Mouse (Mus musculus) naive thymus-derived CD4-positive, alpha-beta T cell, adult 2 months (primary cell): ENCODE results near the gene Olfr9.
A peak's percentile ranks its signal among the peaks of the same experiment; 100 is the strongest.
"Not testable (repeated sequence)": the region's sequence is repeated elsewhere in the genome, so short reads cannot be mapped to it uniquely, and the experiment has no call there.

Experiments used
- DNase-seq: peaks from one replicate; pipeline ENCODE4 v3.0.0-alpha.2; 2011; ENCODE audit warnings: low read depth

The Olfr9 gene

DNA sequence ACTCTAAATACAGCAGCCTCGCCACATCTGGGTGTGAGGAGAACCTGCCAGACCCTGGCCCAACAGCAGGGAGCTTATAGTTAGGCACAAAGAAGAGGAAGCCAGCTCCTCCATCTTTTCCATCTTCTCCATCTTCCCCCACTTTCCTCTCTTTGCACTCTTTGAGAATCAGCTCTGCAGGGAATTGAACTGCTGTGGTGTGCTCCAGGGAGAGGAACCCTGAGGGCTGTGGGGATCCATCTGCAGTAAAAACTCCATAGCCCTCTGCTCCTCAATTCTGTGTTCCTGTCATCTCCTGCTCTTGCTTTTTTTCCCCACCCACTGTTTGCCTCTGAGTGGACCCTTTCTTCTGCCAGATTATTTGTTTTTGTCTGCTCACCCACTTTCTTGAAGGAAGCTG lies at the start of gene Olfr9:
Gene Olfr9, plus strand, starts transcription at position 301 of the 400 bp plus-strand sequence.
- not testable (repeated sequence) for DNase-seq

DNA sequence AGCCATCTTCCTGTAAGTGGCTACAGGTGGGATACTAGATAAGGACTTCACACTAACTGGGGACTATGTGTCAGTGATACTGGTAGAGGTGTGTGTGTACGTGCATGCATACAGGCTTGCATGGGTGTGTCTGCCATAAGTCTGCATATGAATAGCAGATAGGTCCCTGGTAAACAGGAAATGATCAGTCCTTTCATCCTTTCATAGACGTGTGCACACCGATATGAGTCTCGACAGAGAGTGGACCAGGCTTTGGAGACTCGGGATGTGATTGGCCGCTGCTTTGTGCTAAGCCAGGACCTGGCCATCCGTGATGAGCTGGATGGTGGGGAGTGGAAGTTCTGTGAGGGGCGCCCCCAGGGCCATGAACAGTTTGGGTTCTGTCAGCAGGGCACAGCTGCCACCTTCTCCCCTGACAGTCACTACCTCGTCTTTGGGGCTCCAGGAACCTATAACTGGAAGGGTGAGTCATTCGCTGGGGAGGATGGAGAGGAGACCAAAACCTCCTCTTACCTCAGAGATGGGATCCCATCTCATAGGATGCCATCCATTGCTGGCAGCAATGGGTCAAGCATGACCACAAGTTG lies 48.7 kb upstream of the Olfr9 start:
- DNase-seq: peak; percentile 66

- DNase-seq: peak; percentile 59
Observed at GRCm38 (mm10) chr10:128945675-128946074, 43.6 kb upstream of the Olfr9 start.

- DNase-seq: no peak
Observed at GRCm38 (mm10) chr10:128947496-128947895, 41.7 kb upstream of the Olfr9 start.

DNA sequence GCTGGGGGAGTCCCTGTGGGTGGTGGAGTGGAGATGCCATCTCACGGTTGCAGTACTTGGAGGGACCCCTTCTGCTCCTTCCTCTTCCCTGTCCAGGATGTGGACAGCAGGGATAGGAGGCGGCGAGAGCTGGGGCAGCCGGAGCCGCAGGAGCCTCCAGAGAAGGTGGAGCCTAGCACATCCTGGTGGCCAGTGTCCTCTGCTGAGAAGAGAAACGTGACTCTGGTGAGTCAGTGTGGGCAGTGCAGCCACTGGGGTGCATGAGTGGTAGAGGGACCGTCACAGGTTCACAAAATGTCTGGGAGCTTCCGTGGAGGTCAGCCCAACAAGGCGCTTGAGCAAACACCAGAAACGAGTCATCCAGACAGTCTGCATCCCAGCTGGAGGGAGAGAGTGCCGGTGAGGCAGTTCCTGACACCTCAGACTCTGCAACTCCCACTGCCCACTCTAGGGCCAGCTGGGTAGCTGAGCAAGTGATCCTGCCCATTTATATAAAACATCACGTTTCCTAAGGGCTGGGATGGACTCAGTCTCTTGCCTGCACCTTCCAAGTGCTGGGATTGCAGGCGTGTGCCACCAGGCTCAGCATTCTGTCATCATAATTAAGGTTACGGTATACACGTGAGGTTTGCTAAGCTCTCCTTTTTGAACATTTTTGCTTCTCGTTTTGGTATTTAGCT lies 38.9 kb upstream of the Olfr9 start:
- DNase-seq: no peak

DNA sequence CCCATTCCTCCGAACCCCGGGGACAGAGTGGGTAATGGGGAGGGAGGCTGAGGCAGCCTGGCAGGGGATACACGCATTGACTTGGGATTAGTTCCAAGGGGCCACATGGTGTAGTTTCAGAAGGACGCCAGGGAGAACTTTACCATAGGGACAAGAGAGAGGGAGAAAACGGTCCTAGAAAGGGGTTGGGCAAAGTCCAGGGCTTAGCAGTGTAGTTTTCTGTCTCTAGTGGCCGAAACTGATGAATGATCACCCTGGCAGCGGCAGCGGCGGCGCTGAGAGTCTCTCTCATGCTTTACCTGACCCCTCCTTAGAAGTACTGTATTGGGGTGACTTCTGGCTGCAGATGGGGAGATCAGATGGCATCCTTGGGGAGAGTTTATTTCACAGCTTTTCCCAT lies 30.9 kb upstream of the Olfr9 start:
- DNase-seq: no peak

GRCm38 (mm10) chr10:128960142-128960541 lies 29.1 kb upstream of the Olfr9 start:
- DNase-seq: no peak

- no peak for DNase-seq
Observed at GRCm38 (mm10) chr10:128960590-128961584, 28.3 kb upstream of the Olfr9 start, which contains the start of gene Mettl7b. Gene Mettl7b, minus strand, starts transcription at chr10:128960988.

DNA sequence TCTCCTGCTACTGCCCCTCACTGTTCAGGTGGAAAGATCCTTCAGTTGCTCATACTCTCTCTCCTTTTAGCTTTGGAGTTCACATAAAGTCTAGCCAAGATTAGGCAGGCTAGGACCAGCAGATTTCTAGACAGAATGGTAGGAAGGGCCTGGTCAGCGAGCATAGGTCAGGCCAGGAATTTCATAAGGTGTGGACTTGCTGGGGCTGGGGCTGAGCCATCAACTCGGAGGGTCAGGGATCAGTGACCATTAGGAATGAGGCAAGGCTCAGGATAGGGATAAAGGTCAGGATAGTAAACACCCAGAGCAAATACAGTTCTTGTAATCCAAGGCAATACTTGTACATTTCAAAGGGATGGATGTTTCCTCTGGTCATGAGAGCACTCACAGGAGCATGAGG lies 24.3 kb upstream of the Olfr9 start:
- DNase-seq: no peak

DNA sequence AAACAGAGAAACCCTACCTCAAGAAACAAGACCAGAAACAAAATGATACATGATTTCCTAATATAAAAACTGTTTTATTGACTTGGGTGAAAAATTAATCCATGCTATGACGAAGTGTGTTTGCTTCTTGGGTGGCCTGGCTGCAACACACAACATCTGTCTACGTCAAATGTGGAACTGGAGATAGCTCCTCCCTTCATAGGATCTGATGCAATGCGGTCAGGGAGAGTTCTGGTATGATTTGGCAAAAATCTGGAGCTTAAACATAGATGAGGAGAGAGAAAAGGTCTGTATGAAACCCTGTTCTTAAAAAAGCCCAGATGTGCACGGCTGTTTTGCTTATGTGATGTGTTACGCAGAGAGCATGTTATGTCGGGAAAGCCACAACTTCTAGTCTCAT lies 23.4 kb upstream of the Olfr9 start:
- DNase-seq: no peak

DNA sequence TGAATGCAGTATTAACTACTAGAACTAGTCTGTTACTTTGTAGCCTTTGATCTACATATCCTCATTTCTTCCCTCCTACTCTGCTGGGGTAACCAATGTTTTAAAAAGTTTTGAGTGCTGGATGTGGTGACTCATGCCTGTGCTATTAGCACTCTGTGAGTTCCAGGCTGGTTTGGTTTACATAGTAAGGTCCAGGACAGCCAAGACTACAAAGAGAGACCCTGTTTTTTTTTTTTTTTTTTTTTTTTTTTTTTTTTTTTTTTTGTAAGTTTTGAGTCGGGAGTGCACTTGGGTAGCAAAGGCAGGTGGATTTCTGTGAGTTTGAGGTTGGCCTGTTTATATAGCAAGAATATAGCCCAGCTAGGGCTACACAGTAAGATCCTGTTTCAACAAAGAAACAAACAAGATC lies 20.9 kb upstream of the Olfr9 start:
- DNase-seq: no peak

DNA sequence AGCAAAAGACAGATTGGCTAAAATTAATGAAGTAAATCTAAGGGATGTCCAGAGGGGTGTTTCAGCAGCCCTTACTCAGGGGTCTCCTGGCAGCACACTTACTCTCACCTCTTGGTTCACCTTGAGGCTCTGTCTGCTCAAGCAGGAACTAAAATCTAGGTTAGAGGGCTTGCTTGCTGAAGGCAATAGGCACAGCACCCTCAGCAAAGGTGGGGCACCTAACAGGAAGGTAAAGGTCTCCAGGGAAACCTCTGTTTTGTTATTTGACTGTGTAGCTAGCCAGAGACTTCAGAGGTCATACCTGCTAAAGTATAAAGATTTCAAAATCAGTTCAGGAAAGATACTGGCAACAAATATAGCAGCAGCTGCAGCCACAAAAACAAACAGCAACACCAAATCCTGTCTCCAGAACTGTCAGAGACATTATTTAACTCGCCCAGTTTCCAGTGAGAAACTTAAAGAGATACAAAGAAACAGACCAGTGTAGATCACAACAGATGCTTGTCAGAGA lies 18.4 kb upstream of the Olfr9 start:
- DNase-seq: no peak

- DNase-seq: no peak
Observed at GRCm38 (mm10) chr10:128972841-128973240, 16.4 kb upstream of the Olfr9 start.

DNA sequence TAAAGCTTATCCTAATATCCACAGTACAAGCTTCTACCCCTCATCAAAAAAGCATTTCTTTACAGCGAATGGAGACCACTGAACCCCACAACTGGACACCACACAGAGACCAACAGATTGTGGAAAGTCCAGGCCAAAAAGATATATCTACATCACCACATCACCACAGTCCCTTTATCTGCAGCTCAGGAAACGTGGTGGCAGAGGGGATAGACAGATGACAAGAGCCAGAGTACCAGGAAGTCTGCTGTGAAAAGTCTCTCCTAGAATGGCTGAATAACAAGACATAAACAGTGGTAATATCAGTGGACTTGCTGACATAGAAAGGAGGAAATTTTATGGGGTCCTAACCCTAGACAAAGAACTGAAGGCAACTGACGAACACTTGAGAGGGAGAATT lies 12.8 kb upstream of the Olfr9 start:
- no peak for DNase-seq

DNA sequence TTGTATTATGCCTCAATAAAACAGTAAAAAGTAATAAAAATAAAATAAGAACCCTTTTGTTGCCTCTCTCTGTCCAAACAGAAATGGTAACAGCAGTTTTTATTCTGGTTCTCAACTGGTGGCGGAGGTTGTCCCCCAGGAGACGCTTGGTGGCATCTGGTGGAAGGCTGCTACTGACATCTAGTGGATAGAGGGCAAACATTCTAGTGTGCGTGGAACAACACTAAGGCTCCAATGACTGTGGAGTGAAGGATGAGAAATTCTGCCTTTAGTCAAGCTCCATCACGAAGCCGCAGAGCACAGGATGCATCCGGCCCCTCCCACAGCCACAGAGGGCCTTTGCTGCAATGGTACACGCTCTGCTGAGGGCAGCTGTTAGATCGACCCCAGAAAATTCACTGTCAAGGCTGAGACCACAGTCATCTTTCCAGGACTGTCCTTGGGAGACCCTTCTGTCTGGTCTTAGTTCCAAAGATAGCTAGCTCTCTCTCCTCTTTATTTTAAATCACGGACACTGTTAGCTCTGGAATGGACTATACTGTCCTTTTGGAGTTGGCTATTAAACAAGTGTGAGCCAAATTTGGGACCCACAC lies 11.6 kb upstream of the Olfr9 start:
- DNase-seq: peak; percentile 73

DNA sequence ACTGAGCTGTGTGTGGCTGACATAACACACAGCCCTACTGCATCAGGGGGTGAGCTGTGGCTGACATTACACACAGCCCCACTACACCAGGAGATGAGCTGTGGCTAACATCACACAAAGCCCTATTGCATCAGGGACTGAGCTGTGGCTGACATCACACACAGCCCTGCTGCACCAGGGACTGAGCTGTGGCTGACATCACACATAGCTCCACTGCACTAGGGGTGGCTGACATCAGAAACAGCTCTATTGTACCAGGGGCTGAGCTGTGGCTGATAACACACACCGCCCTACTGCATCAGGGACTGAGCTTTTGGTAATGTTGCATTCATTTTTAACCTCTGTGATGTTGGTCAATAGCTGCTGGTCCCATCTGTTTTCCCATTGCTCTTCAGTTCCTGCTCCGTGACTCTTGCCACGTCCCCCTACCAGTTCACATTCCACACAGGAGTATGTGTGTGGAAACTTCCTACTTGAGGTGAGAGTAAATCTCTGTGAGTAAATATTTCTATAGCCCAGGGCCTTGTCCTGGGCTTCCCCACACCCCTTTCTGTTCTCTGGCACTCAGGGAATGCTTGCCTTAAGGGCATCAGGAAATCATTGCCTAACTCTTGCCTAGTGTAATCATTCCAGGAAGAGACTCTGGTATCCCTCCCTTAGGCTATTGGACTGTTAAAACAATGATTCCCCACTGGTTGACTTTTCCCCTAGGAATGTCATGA lies 8.4 kb upstream of the Olfr9 start:
- no peak for DNase-seq

GRCm38 (mm10) chr10:128990129-128990850 lies 1.1 kb downstream of the Olfr9 start:
- not testable (repeated sequence) for DNase-seq

- peak; percentile 87 for DNase-seq
Observed at GRCm38 (mm10) chr10:128990994-128991393, 1.8 kb downstream of the Olfr9 start.

GRCm38 (mm10) chr10:128995796-128996195 lies 6.6 kb downstream of the Olfr9 start:
- no peak for DNase-seq

- DNase-seq: no peak
Observed at GRCm38 (mm10) chr10:128996523-128997040, 7.4 kb downstream of the Olfr9 start.
